Mouse (Mus musculus): Measurements from ENCODE around the gene Prps1l3. TPM values are rescaled to one million over a fixed set of nuclear protein-coding genes. Genes with fewer than 3 reads are reported as not detected.

Gene Prps1l3
- polyA plus RNA-seq, 1 experiment from 2014 or later, result 69.1 TPM

DNA sequence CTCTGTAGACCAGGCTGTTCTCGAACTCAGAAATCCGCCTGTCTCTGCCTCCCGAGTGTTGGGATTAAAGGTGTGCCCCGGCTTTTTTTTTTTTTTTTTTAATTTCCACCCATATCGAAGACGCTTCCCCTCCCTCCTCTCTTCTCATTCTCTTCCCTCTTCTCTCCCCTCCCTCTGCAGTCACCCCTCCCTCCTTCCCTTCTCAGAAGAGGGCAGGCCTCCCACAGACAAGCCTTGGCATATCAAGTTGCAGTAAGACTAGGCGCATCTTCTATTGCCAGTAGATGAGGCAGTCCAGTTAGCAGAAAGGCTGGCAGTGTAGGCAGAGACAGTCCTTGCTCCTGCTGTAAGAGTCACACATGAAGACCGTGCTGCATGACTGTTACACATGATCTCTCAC, 2.4 kb upstream of the Prps1l3 start:
- DNase-seq (ENCODE audit: low spot score) (no peak), ATAC-seq (replicated peaks; ENCODE audit: low FRiP score, low TSS enrichment, low read depth) (no peak)
- WGBS, result 84% methylated on average over 7 of the region's 8 CpGs

DNA sequence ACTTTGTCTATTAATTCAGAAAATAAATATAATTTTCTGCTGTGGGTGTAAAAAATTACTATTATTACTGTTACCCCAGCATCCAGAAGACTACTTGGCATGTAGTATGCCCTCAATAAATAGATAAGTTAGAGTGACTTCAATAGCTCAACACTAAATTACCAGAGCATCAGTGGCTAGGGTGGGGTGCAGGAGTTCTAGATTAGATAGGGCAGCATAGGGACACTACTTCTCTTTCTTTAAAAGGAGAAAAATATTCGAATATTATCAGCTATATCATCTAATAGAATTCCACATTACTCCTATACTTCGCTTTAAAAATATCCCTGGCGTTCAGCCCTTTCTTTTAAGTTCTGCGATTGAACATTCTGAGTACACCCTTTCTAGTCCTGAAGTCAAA, 509 bp upstream of the Prps1l3 start:
- no peaks in the 10 kb centered on the region for H3K9me3 ChIP-seq (ENCODE audit: control insufficient read depth, low read length)
- H3K4me1 ChIP-seq (replicated peaks; ENCODE audit: control insufficient read depth, insufficient read depth, low read length), result peaks cover 5% of the 10 kb centered on the region; the same call in 1 of the 2 replicates
- H3K27ac ChIP-seq (ENCODE audit: low read depth), result peak overlapping the region; percentile 91
- peak overlapping the region; percentile 56 for H3K4me2 ChIP-seq (ENCODE audit: low read length)
- DNase-seq (ENCODE audit: low spot score), result no peak
- no peak for ATAC-seq (replicated peaks; ENCODE audit: low FRiP score, low TSS enrichment, low read depth)
- no peaks in the 10 kb centered on the region for H3K27me3 ChIP-seq (replicated peaks; ENCODE audit: control insufficient read depth, insufficient read depth, low read length)
- WGBS, result 25% methylated on average over 4 of the region's 4 CpGs
- H3K4me3 ChIP-seq (ENCODE audit: low read depth, low read length), result peak overlapping the region; percentile 76
- H3K9ac ChIP-seq (ENCODE audit: low read length), result peak overlapping the region; percentile 49; the same call in 1 of the 2 replicates
- H3K36me3 ChIP-seq (ENCODE audit: control insufficient read depth, insufficient read depth, low read length), result peaks cover 4% of the 10 kb centered on the region

More for the DNA sequence above, 2.4 kb upstream of the Prps1l3 start:
- no peak overlapping the region for H3K9ac ChIP-seq (ENCODE audit: low read length)
- no peaks in the 10 kb centered on the region for H3K27me3 ChIP-seq (replicated peaks; ENCODE audit: control insufficient read depth, insufficient read depth, low read length)
- H3K27ac ChIP-seq (ENCODE audit: low read depth), result no peak overlapping the region
- H3K4me3 ChIP-seq (ENCODE audit: low read depth, low read length), result no peak overlapping the region
- H3K4me2 ChIP-seq (ENCODE audit: low read length), result no peak overlapping the region
- no peaks in the 10 kb centered on the region for H3K9me3 ChIP-seq (ENCODE audit: control insufficient read depth, low read length)
- H3K36me3 ChIP-seq (ENCODE audit: control insufficient read depth, insufficient read depth, low read length), result no peaks in the 10 kb centered on the region
- peaks cover 5% of the 10 kb centered on the region; the same call in 1 of the 2 replicates for H3K4me1 ChIP-seq (replicated peaks; ENCODE audit: control insufficient read depth, insufficient read depth, low read length)

DNA sequence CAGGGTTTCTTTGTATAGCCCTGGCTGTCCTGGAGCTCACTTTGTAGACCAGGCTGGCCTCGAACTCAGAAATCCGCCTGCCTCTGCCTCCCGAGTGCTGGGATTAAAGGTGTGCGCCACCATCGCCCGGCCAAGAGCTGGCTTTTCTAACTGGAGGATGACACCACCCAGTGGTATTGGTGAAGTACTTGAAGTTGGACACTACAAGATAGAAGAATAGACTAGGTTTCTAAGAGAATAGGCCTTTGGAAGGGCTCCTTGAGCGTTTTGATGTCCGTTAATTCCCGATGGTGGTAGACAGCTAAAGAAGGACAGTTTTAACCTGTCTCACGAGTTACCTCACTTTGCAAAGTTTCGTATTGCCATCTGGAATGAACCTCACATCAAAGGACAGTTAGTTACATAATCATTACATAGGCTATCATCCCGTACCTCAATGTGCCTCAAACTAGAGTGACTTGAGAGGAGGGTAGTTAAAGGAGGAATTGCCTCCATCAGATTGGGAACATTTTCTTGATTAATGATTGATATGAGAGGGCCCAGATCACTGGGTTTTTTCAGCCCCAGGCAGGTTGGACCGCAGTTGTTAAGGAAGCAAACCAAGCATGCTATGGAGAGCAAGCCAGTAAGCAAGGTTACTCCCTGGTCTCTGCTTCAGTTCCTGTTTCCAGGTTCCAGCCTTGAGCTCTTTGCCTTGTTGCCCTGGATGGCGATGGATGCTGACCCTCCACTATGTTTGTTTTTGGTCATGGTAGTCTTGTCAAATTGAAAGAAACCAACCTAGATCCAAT, 1.1 kb downstream of the Prps1l3 start:
- peak overlapping the region; percentile 56 for H3K4me2 ChIP-seq (ENCODE audit: low read length)
- H3K4me3 ChIP-seq (ENCODE audit: low read depth, low read length), result peak overlapping the region; percentile 76
- peak overlapping the region; percentile 87 for H3K9ac ChIP-seq (ENCODE audit: low read length)
- WGBS, result 61% methylated on average over 14 of the region's 14 CpGs
- peaks cover 4% of the 10 kb centered on the region for H3K36me3 ChIP-seq (ENCODE audit: control insufficient read depth, insufficient read depth, low read length)
- peaks cover 5% of the 10 kb centered on the region; the same call in 1 of the 2 replicates for H3K4me1 ChIP-seq (replicated peaks; ENCODE audit: control insufficient read depth, insufficient read depth, low read length)
- H3K9me3 ChIP-seq (ENCODE audit: control insufficient read depth, low read length), result no peaks in the 10 kb centered on the region
- H3K27me3 ChIP-seq (replicated peaks; ENCODE audit: control insufficient read depth, insufficient read depth, low read length), result no peaks in the 10 kb centered on the region
- H3K27ac ChIP-seq (ENCODE audit: low read depth), result peak overlapping the region; percentile 91; the same call in 1 of the 2 replicates
- no peak for ATAC-seq (replicated peaks; ENCODE audit: low FRiP score, low TSS enrichment, low read depth)
- peak; percentile 61 for DNase-seq (ENCODE audit: low spot score)

DNA sequence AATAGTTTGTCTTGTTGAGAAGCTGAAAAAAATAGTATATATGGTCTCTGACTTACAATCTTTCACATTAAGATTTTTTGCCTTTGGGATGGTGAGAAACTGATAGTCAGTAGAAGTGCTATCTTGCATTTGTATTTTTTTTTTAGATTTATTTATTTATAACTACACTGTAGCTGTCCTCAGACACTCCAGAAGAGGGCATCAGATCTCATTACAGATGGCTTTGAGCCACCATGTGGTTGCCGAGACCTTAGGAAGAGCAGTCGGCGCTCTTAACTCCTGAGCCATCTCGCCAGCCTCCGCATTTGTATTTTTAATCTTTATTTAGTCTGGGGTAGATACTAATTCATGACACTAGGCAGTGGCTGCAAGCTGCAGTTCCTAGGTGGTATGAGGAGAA, 3.2 kb downstream of the Prps1l3 start:
- no peak overlapping the region for H3K27ac ChIP-seq (ENCODE audit: low read depth)
- no peaks in the 10 kb centered on the region for H3K27me3 ChIP-seq (replicated peaks; ENCODE audit: control insufficient read depth, insufficient read depth, low read length)
- peaks cover 5% of the 10 kb centered on the region; the same call in 1 of the 2 replicates for H3K4me1 ChIP-seq (replicated peaks; ENCODE audit: control insufficient read depth, insufficient read depth, low read length)
- H3K9me3 ChIP-seq (ENCODE audit: control insufficient read depth, low read length), result no peaks in the 10 kb centered on the region
- DNase-seq (ENCODE audit: low spot score) (no peak), ATAC-seq (replicated peaks; ENCODE audit: low FRiP score, low TSS enrichment, low read depth) (no peak)
- no peak overlapping the region for H3K9ac ChIP-seq (ENCODE audit: low read length)
- H3K36me3 ChIP-seq (ENCODE audit: control insufficient read depth, insufficient read depth, low read length), result peaks cover 10% of the 10 kb centered on the region
- H3K4me2 ChIP-seq (ENCODE audit: low read length), result no peak overlapping the region
- WGBS, result 83% methylated on average over 5 of the region's 5 CpGs
- H3K4me3 ChIP-seq (ENCODE audit: low read depth, low read length), result no peak overlapping the region

DNA sequence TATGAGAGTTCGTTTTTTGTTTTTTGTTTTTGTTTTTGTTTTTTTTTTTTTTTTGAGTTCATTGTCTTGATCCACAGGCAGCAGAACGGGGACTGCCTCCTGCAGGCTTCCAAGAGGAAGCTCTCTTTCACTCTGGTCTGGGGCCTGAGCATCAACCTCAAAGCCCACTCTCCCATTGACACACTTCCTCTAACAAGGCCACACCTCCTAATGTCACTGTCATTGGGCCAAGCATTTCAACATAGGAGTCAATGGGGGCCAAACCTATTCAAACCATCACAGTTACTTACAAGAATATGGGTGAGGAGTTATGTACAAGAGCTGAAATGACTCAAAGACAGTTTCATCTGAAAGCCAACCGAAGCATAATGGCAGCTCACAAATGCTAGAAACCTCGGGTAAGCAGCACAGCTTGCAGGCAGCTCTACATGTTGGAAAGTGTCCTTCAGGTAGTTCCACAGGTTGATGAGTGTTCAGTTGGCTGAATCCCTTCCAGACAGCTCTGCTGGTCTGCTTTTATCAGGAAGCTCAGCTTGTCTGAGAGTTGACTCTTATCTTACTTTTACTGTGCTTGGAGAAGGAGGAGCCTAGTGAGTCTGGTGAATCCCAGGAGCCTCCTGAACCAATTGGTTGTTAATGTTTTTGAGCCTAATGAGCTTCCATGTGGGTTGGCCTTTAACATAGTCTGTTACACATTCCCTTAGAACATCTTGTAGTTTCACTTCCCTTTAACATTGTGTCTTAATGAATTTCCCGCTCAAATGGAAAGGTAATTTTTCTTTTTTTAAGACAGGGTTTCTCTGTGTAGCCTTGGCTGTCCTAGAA, 13.7 kb downstream of the Prps1l3 start:
- H3K36me3 ChIP-seq (ENCODE audit: control insufficient read depth, insufficient read depth, low read length), result peaks cover 27% of the 10 kb centered on the region
- WGBS, result 92% methylated on average over 5 of the region's 5 CpGs
- H3K4me1 ChIP-seq (replicated peaks; ENCODE audit: control insufficient read depth, insufficient read depth, low read length), result no peaks in the 10 kb centered on the region
- no peak overlapping the region for H3K27ac ChIP-seq (ENCODE audit: low read depth)
- H3K9ac ChIP-seq (ENCODE audit: low read length), result no peak overlapping the region
- DNase-seq (ENCODE audit: low spot score) (no peak), ATAC-seq (replicated peaks; ENCODE audit: low FRiP score, low TSS enrichment, low read depth) (no peak)
- H3K4me3 ChIP-seq (ENCODE audit: low read depth, low read length), result no peak overlapping the region
- H3K4me2 ChIP-seq (ENCODE audit: low read length), result no peak overlapping the region
- H3K27me3 ChIP-seq (replicated peaks; ENCODE audit: control insufficient read depth, insufficient read depth, low read length), result no peaks in the 10 kb centered on the region
- H3K9me3 ChIP-seq (ENCODE audit: control insufficient read depth, low read length), result no peaks in the 10 kb centered on the region

DNA sequence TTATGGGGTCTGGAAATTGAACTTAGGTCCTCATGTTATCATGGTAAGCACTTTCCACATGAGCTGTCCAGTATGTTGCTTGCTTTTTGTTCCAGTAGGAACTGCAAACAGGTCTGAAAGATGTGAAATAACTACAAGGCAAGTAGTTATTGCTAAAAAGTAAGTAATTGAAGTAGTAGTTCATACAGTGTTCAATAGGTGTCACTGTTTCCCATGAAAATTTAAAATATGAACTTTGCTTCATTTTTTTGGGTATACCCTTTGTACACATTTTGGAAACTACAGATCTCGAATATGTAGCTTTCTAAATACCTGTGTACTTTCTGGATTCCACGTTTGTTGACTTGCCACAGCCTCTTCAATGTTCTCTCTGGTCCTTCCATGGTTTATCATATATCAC, 28.4 kb downstream of the Prps1l3 start:
- Histone ChIP-seq H3K27me3 (replicated peaks; ENCODE audit: control insufficient read depth, insufficient read depth, low read length) (no peaks in the 10 kb centered on the region), H3K4me2 (ENCODE audit: low read length) (no peak overlapping the region), H3K4me3 (ENCODE audit: low read depth, low read length) (no peak overlapping the region), H3K36me3 (ENCODE audit: control insufficient read depth, insufficient read depth, low read length) (no peaks in the 10 kb centered on the region), H3K9ac (ENCODE audit: low read length) (no peak overlapping the region), H3K4me1 (replicated peaks; ENCODE audit: control insufficient read depth, insufficient read depth, low read length) (no peaks in the 10 kb centered on the region), H3K27ac (ENCODE audit: low read depth) (no peak overlapping the region), H3K9me3 (ENCODE audit: control insufficient read depth, low read length) (no peaks in the 10 kb centered on the region)
- WGBS, result 60% methylated on average over 2 of the region's 2 CpGs
- no peak for DNase-seq (ENCODE audit: low spot score)
- no peak for ATAC-seq (replicated peaks; ENCODE audit: low FRiP score, low TSS enrichment, low read depth)

DNA sequence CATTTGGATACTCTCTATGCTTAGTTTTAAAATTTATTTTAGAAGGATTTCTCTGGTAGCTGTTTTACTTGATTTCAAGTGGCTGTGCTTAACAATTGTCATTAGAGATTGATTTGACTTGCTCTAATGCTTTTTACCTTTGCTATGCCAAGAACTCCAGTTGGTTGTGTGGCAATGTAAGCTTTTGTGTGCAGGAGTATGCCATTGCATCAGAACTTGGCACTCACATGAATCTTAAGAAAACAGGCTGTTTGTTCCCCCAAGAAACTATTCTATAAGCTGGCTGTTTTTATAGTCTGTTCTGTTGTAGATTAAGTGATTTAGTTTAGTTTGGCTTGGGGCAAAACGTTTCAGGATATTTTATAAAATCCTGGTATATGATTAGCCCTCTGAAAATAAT, 45.2 kb downstream of the Prps1l3 start:
- Histone ChIP-seq H3K9me3 (ENCODE audit: control insufficient read depth, low read length) (no peaks in the 10 kb centered on the region), H3K36me3 (ENCODE audit: control insufficient read depth, insufficient read depth, low read length) (no peaks in the 10 kb centered on the region), H3K9ac (ENCODE audit: low read length) (no peak overlapping the region), H3K4me2 (ENCODE audit: low read length) (no peak overlapping the region), H3K27ac (ENCODE audit: low read depth) (no peak overlapping the region), H3K4me3 (ENCODE audit: low read depth, low read length) (no peak overlapping the region), H3K27me3 (replicated peaks; ENCODE audit: control insufficient read depth, insufficient read depth, low read length) (no peaks in the 10 kb centered on the region), H3K4me1 (replicated peaks; ENCODE audit: control insufficient read depth, insufficient read depth, low read length) (no peaks in the 10 kb centered on the region)
- no peak for ATAC-seq (replicated peaks; ENCODE audit: low FRiP score, low TSS enrichment, low read depth)
- WGBS, result 57% methylated on average over 1 of the region's 1 CpGs
- DNase-seq (ENCODE audit: low spot score), result no peak

DNA sequence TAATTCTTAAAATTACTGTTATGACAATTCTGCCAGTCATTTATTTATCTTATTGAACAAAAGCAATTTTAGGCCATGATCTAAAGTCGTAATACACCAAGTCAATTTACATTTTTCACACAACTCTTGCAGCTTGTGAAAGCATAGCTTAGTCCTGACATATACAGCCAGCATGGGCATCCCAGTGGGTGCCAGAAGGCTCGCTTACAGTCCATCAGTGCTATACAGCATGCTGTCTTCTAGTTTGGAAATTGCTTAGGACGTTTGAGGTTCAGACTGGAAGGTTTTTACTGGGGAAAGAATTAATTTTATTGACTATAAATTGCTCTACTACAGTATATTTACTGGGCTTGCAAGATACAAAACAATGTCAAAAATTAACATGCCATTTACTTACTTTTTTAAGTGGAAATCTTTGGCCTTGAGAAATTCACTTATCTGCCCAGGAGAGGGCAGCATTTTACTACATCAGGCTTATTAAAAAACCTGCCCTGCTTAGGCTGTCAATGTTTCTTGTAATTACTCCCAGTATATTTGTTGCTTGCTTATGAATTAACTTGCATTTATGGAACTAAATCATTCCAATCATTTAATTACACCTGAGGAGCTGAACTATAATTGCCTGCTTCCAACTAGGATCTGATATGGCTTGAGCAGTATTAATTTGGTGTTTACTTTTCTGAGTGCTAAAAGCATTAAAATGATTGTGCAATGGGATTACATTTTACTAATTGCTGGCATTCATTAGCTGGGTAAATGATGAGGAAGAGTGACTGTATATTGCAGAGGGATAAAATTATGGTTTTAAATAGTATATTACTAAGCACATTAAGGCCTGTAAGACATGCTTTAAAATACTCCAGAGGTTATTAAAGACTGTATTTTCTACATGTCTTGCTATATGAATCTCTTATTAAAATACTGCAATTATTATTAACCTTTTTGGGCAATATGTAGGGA, 51.2 kb downstream of the Prps1l3 start:
- ATAC-seq (replicated peaks; ENCODE audit: low FRiP score, low TSS enrichment, low read depth) (no peak), DNase-seq (ENCODE audit: low spot score) (no peak)
- no peaks in the 10 kb centered on the region for H3K27me3 ChIP-seq (replicated peaks; ENCODE audit: control insufficient read depth, insufficient read depth, low read length)
- H3K4me1 ChIP-seq (replicated peaks; ENCODE audit: control insufficient read depth, insufficient read depth, low read length), result no peaks in the 10 kb centered on the region
- no peak overlapping the region for H3K4me3 ChIP-seq (ENCODE audit: low read depth, low read length)
- H3K9me3 ChIP-seq (ENCODE audit: control insufficient read depth, low read length), result no peaks in the 10 kb centered on the region
- no peak overlapping the region for H3K4me2 ChIP-seq (ENCODE audit: low read length)
- H3K27ac ChIP-seq (ENCODE audit: low read depth), result no peak overlapping the region
- H3K9ac ChIP-seq (ENCODE audit: low read length), result no peak overlapping the region
- H3K36me3 ChIP-seq (ENCODE audit: control insufficient read depth, insufficient read depth, low read length), result no peaks in the 10 kb centered on the region
- 49% methylated on average over 3 of the region's 3 CpGs for WGBS

Measured in intestine, embryonic 14.5 days (tissue).